Mouse (Mus musculus) liver, embryonic 11.5 days (tissue): Measurements from ENCODE around the gene Erbb3. TPM values are rescaled to one million over a fixed set of nuclear protein-coding genes. Genes with fewer than 3 reads are reported as not detected.

ENCODE experiments used
- ATAC-seq: fragments of 200-750 bp; cut with Nextera tagmentation; replicated peaks from 2 replicates; pipeline ENCODE4 v1.8.0; 2017; ENCODE audit warnings: moderate number of reproducible peaks, mild to moderate bottlenecking, moderate TSS enrichment, moderate library complexity; ENCODE audit not compliant: low FRiP score
- DNase-seq: peaks from one replicate; pipeline ENCODE4 v3.0.0-alpha.2; 2017; ENCODE audit warnings: low spot score
- H3K27ac ChIP-seq: fragments of 300-500 bp; sonication (generic); 2 replicates; pipeline ENCODE4 v1.5.1; 2014; ENCODE audit warnings: mild to moderate bottlenecking, low read depth, low read length, control low read depth
- H3K27me3 ChIP-seq: fragments of 300-500 bp; sonication (generic); replicated peaks from 2 replicates; pipeline ENCODE4 v1.6.1; 2014; ENCODE audit warnings: low read length, mixed read lengths; ENCODE audit not compliant: control insufficient read depth, insufficient read depth
- H3K36me3 ChIP-seq: fragments of 300-500 bp; sonication (generic); 2 replicates; pipeline ENCODE4 v1.6.1; 2014; ENCODE audit warnings: mild to moderate bottlenecking, low read length, moderate library complexity, mixed read lengths; ENCODE audit not compliant: control insufficient read depth, insufficient read depth
- H3K4me1 ChIP-seq: fragments of 300-500 bp; sonication (generic); replicated peaks from 2 replicates; pipeline ENCODE4 v1.6.1; 2014; ENCODE audit warnings: low read length, mixed read lengths; ENCODE audit not compliant: control insufficient read depth, insufficient read depth
- H3K4me2 ChIP-seq: fragments of 300-500 bp; sonication (generic); 2 replicates; pipeline ENCODE4 v1.6.1; 2014; ENCODE audit warnings: mild to moderate bottlenecking, control low read depth, moderate library complexity
- H3K4me3 ChIP-seq: fragments of 300-500 bp; sonication (generic); 2 replicates; pipeline ENCODE4 v1.5.1; 2014; ENCODE audit warnings: low read depth, low read length, control low read depth
- H3K9ac ChIP-seq: fragments of 300-500 bp; sonication (generic); 2 replicates; pipeline ENCODE4 v1.6.1; 2014; ENCODE audit warnings: low read depth, low read length, control low read depth
- H3K9me3 ChIP-seq: fragments of 300-500 bp; sonication (generic); 2 replicates; pipeline ENCODE4 v1.6.1; 2016; ENCODE audit warnings: low read length, inconsistent platforms, mixed read lengths; ENCODE audit not compliant: control insufficient read depth
- WGBS: fragments of 180-500 bp; shearing (Covaris S2); extraction: QIAGEN DNeasy Blood & Tissue Kit; methylation state at CpG from one replicate; pipeline ENCODE4 v1.1.7; 2014; 5-methylcytosine and 5-hydroxymethylcytosine counted together
- polyA plus RNA-seq: library from polyadenylated mRNA; unstranded; fragments of >200 nt; fragmentation: Nextera tagmentation; extraction: Ambion mirVana; gene quantifications from 2 replicates; pipeline ENCODE4 v1.2.1, GENCODE M21; 2014

Gene Erbb3
- polyA plus RNA-seq, 1 experiment from 2014 or later, result 3.0 TPM

- Histone ChIP-seq H3K4me2 (peak within 1 kb of the TSS; percentile 78), H3K9me3 (no peaks in the 10 kb centered on the region), H3K9ac (peak within 1 kb of the TSS; percentile 83), H3K27me3 (no peaks in the 10 kb centered on the region), H3K4me3 (peak within 1 kb of the TSS; percentile 68), H3K4me1 (peaks cover 7% of the 10 kb centered on the region; the same call in 1 of the 2 replicates), H3K27ac (peak within 1 kb of the TSS; percentile 83), H3K36me3 (peaks cover 22% of the 10 kb centered on the region)
- WGBS, result under 1% methylated on average over 50 of the region's 50 CpGs
- DNase-seq (peak; percentile 92), ATAC-seq (peak; percentile 85)
Measured at GRCm38 (mm10) chr10:128547361-128548032, 42.0 kb downstream of the Erbb3 start, which contains the start of gene Zc3h10. Zc3h10 (minus strand) TSS chr10:128547774.

- no peak for DNase-seq
- no peak for ATAC-seq
Measured at GRCm38 (mm10) chr10:128546787-128547186, 42.7 kb downstream of the Erbb3 start.

GRCm38 (mm10) chr10:128546361-128546760 lies 43.1 kb downstream of the Erbb3 start:
- DNase-seq (no peak), ATAC-seq (no peak)
- Histone ChIP-seq H3K4me2 (peak overlapping the region; percentile 78), H3K36me3 (peaks cover 26% of the 10 kb centered on the region), H3K27me3 (no peaks in the 10 kb centered on the region), H3K4me3 (peak overlapping the region; percentile 68), H3K27ac (peak overlapping the region; percentile 83; the same call in 1 of the 2 replicates), H3K9me3 (no peaks in the 10 kb centered on the region), H3K9ac (peak overlapping the region; percentile 77), H3K4me1 (peaks cover 7% of the 10 kb centered on the region; the same call in 1 of the 2 replicates)
- 10% methylated on average over 4 of the region's 4 CpGs for WGBS

More at GRCm38 (mm10) chr10:128546787-128547186, 42.7 kb downstream of the Erbb3 start:
- H3K27me3 ChIP-seq, result no peaks in the 10 kb centered on the region
- peak overlapping the region; percentile 77 for H3K9ac ChIP-seq
- peaks cover 26% of the 10 kb centered on the region for H3K36me3 ChIP-seq
- WGBS, result 14% methylated on average over 7 of the region's 7 CpGs
- H3K4me1 ChIP-seq, result peaks cover 7% of the 10 kb centered on the region; the same call in 1 of the 2 replicates
- peak overlapping the region; percentile 78 for H3K4me2 ChIP-seq
- peak overlapping the region; percentile 83 for H3K27ac ChIP-seq
- H3K4me3 ChIP-seq, result peak overlapping the region; percentile 68
- no peaks in the 10 kb centered on the region for H3K9me3 ChIP-seq

GRCm38 (mm10) chr10:128545570-128545898 lies 43.9 kb downstream of the Erbb3 start:
- ATAC-seq, result no peak
- Histone ChIP-seq H3K4me3 (no peak overlapping the region), H3K4me2 (no peak overlapping the region), H3K4me1 (peaks cover 7% of the 10 kb centered on the region; the same call in 1 of the 2 replicates), H3K27me3 (no peaks in the 10 kb centered on the region), H3K9me3 (no peaks in the 10 kb centered on the region), H3K9ac (no peak overlapping the region), H3K36me3 (peaks cover 26% of the 10 kb centered on the region), H3K27ac (no peak overlapping the region)
- 87% methylated on average over 3 of the region's 3 CpGs for WGBS
- DNase-seq, result no peak

GRCm38 (mm10) chr10:128544674-128545569 lies 44.5 kb downstream of the Erbb3 start:
- H3K9ac ChIP-seq, result 0 out of 2 replicates have a peak overlapping the region, but pooled peaks have one; percentile 3
- H3K27me3 ChIP-seq, result no peaks in the 10 kb centered on the region
- ATAC-seq (no peak), DNase-seq (no peak)
- H3K36me3 ChIP-seq, result peaks cover 26% of the 10 kb centered on the region
- 93% methylated on average over 37 of the region's 37 CpGs for WGBS
- H3K4me3 ChIP-seq, result peak overlapping the region; percentile 8; the same call in 1 of the 2 replicates
- H3K4me2 ChIP-seq, result no peak overlapping the region
- H3K4me1 ChIP-seq, result peaks cover 7% of the 10 kb centered on the region; the same call in 1 of the 2 replicates
- no peak overlapping the region for H3K27ac ChIP-seq
- no peaks in the 10 kb centered on the region for H3K9me3 ChIP-seq

- 0 out of 2 replicates have a peak overlapping the region, but pooled peaks have one; percentile 8 for H3K4me3 ChIP-seq
- no peaks in the 10 kb centered on the region for H3K9me3 ChIP-seq
- peaks cover 26% of the 10 kb centered on the region for H3K36me3 ChIP-seq
- 0 out of 2 replicates have a peak overlapping the region, but pooled peaks have one; percentile 3 for H3K9ac ChIP-seq
- no peaks in the 10 kb centered on the region for H3K27me3 ChIP-seq
- DNase-seq (no peak), ATAC-seq (no peak)
- WGBS, result 96% methylated on average over 15 of the region's 15 CpGs
- no peak overlapping the region for H3K27ac ChIP-seq
- no peak overlapping the region for H3K4me2 ChIP-seq
- H3K4me1 ChIP-seq, result 0 out of 2 replicates have a peak, but pooled peaks cover 4% of the 10 kb centered on the region
Measured at GRCm38 (mm10) chr10:128544151-128544657, 45.2 kb downstream of the Erbb3 start.

GRCm38 (mm10) chr10:128543100-128543499 lies 46.4 kb downstream of the Erbb3 start:
- H3K36me3 ChIP-seq, result peaks cover 26% of the 10 kb centered on the region
- DNase-seq, result no peak
- no peak for ATAC-seq
- H3K4me1 ChIP-seq, result 0 out of 2 replicates have a peak, but pooled peaks cover 4% of the 10 kb centered on the region
- no peak overlapping the region for H3K9ac ChIP-seq
- H3K27ac ChIP-seq, result no peak overlapping the region
- H3K27me3 ChIP-seq, result no peaks in the 10 kb centered on the region
- H3K4me3 ChIP-seq, result no peak overlapping the region
- H3K4me2 ChIP-seq, result no peak overlapping the region
- 83% methylated on average over 2 of the region's 2 CpGs for WGBS
- H3K9me3 ChIP-seq, result no peaks in the 10 kb centered on the region

- H3K4me2 ChIP-seq, result no peak overlapping the region
- ATAC-seq, result no peak
- peaks cover 5% of the 10 kb centered on the region; the same call in 1 of the 2 replicates for H3K4me1 ChIP-seq
- no peaks in the 10 kb centered on the region for H3K9me3 ChIP-seq
- DNase-seq, result no peak
- H3K4me3 ChIP-seq, result no peak overlapping the region
- H3K9ac ChIP-seq, result no peak overlapping the region
- H3K27me3 ChIP-seq, result no peaks in the 10 kb centered on the region
- no peak overlapping the region for H3K27ac ChIP-seq
- peaks cover 11% of the 10 kb centered on the region; the same call in 1 of the 2 replicates for H3K36me3 ChIP-seq
- WGBS, result 82% methylated on average over 1 of the region's 1 CpGs
Measured at GRCm38 (mm10) chr10:128538340-128538870, 51.0 kb downstream of the Erbb3 start.
